Mouse (Mus musculus) adrenal gland, postnatal 25 days (tissue): Measurements from ENCODE around the gene Cox8a. TPM values are rescaled to one million over a fixed set of nuclear protein-coding genes. Genes with fewer than 3 reads are reported as not detected.

Source experiments
- DNase-seq: peaks from one replicate; pipeline ENCODE4 v3.0.0; 2021; ENCODE audit warnings: mixed read lengths
- total RNA-seq: library from RNA; stranded (reverse); gene quantifications from 2 replicates; pipeline ENCODE4 v1.2.3, GENCODE M21; 2021

Gene Cox8a
- total RNA-seq, 1 experiment from 2014 or later: 781 TPM

- no peak for DNase-seq
Observed at GRCm38 (mm10) chr19:7185059-7185458, 32.4 kb downstream of the Cox8a start.

DNA sequence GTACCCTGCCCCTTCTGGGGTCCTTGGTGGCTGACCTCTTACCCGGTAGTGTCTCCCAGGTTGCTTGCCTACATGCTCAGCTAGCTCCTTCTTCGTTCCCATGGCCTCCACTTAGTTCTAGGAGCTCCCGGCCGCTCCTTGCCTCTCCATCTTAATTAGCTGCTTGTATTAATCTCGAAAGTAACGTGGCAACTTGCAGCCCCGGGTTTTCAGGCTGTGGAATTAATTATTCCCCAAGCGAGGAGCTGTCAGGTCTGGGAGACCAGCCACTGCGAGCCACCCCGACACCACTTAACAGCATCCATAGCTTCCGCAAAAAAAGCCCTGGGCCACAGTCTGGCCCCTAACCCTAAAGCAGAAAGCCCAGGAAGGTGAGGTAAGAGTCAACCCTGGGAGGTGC, 34.0 kb downstream of the Cox8a start:
- no peak for DNase-seq

DNA sequence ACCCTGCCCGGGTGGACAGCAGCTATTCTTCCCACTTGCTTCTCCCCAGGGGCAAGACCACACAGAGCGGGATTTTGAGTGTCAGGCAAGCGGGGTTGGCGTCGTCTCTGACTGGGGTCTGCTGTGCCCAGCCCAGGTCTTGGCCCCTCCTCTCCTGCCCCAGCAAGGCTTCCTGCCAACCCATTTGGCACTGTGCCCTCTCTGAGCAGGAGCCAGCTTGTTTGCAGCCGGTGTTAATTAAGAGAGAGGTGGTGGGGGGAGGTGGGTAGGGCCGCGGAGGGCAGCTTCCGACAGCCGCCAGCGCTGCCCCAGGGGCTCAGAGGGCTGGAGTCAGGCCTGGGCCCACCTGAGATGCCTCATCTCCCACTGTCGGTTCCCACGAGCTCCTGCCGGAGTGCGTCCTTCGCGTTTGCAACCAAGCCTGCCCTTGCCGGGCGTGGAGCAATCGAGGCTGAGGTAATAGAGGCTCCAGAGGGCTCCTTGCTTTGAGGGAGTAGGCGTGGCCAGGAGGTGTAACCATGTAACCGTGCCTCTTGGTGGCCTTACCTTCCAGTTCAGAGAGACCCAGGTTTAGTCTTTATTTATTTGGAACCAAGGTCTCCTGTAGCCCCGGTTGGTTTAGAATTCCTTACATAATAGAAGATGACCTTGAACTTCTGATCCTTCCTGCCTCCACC, 35.0 kb downstream of the Cox8a start:
- DNase-seq: peak; percentile 67

- DNase-seq: no peak
Observed at GRCm38 (mm10) chr19:7181496-7181895, 35.9 kb downstream of the Cox8a start.

DNA sequence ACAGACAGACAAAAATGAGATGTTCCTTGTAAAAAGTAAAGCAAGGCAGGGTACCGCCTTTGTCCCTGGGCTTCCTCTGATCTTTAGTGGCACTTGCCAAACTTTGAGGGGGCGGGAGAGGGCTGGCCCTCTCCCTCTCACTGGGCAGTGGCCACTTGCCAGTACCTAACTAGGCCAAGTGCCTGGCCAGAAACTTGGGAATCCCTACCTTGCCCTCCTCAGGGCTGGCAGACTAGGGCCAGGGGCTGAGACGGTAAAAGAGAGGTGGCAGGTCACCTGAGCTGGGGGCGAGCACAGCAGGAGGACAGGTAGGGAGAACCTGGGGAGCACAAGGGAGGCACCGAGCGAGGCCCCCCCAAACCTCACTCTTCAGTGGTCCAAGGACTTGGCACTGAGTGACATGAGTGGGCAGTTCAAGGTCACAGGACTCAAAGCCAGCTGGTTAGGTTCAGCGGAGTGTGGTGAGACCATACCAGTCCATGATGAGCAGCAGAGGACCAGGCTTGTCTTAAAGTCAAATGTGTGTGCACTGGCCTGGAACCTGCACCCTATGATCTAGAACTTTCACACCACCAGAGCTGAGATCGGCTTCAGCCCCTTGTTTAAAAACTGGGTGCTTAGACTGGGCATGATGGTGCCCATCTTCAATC, 36.5 kb downstream of the Cox8a start:
- DNase-seq: peak; percentile 48

DNA sequence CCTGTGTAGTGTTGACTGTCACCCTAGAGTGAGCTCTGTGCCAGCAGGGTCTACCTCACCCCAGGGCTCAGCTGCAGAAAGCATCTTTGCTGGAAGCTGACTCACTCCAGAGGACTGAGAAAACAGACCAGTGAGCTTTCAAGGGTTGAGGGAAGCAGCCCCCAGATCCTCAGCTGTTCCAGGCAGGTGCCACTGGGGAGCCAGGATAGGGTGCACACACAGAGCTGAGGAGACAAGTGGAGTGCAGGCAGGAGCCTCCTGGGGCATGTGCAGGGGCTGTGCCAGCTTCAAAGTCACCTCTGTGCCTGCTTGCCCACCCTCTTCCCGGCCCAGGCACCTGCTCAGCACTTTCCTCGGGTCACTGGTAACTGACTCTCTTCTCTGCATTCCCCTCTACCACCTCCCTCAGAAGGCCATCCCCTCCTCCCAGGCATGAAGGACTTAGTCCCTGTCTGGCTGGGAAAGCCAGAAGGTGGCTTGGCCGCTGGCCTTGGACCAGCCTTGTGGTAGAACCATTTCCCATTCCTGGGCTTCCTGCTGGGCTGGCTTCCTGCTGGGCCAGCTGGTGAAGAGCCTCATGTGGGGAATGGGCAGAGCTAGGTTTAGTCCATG, 38.5 kb downstream of the Cox8a start:
- no peak for DNase-seq

- DNase-seq: no peak
Observed at GRCm38 (mm10) chr19:7177804-7178511, 39.5 kb downstream of the Cox8a start.

- DNase-seq: no peak
Observed at GRCm38 (mm10) chr19:7176041-7176696, 41.2 kb downstream of the Cox8a start.

DNA sequence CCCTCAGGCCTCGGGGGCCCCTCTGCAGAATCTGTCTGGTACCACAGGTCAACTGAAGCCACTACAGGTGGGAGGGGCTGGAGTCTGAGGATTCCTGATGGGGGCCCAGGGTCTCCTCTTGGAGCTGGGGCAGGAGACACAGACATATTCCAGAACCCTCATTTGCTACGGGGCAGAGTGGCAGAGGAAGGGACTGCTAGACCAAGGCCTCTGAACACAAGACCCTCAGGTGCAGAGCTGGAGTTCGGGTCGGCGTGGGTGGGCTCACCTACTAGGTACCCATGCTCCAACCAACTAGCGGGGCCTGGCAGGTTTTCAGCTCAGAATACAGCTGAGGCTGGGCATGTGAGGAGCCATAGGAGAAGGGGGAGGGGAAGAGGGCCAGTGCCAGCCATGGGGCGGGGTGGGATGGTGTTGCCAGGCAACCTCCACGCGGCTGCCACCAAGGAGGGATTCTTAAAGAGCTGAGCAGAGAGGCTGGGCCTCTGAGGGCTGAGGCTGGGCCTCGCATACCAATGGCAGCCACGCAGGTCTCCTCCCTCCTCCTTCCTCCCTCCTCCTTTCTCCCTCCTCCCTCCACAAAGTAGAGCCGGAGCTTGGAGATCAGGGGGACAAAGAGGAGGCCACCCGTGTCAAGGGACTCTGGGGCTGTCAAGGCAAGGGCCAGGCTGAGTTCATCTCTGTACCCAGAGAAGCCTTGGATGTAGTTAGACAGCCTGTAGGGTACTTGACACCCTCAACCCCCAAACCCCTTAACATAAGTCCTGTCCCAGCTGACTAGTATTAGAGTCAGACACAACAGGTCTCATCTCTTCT, 45.2 kb downstream of the Cox8a start:
- DNase-seq: no peak

DNA sequence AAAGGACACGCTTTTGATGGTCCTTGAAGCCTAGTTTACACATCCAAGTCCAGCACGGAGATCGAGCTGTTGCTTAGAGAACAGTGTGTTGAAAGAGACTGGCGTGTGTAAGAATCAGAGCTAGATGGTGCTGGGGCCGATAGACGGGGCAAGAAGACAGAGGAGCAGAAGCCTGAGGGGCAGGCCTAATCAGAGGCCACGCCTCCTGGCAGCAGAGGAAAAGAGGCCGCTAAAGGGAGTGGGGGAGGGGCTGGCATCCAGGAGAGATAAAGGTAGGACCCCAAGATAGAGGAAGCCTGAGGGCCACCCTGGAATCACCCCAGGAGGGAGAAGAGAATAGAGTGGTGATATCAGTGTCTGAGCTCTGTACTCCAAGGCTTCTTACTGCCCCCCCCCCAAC, 46.0 kb downstream of the Cox8a start:
- DNase-seq: no peak

- DNase-seq: peak; percentile 40
Observed at GRCm38 (mm10) chr19:7170916-7171315, 46.5 kb downstream of the Cox8a start.

- no peak for DNase-seq
Observed at GRCm38 (mm10) chr19:7168423-7168822, 49.0 kb downstream of the Cox8a start.

GRCm38 (mm10) chr19:7166767-7167166, 50.6 kb downstream of the Cox8a start:
- DNase-seq: no peak

- no peak for DNase-seq
Observed at GRCm38 (mm10) chr19:7166200-7166711, 51.2 kb downstream of the Cox8a start.

DNA sequence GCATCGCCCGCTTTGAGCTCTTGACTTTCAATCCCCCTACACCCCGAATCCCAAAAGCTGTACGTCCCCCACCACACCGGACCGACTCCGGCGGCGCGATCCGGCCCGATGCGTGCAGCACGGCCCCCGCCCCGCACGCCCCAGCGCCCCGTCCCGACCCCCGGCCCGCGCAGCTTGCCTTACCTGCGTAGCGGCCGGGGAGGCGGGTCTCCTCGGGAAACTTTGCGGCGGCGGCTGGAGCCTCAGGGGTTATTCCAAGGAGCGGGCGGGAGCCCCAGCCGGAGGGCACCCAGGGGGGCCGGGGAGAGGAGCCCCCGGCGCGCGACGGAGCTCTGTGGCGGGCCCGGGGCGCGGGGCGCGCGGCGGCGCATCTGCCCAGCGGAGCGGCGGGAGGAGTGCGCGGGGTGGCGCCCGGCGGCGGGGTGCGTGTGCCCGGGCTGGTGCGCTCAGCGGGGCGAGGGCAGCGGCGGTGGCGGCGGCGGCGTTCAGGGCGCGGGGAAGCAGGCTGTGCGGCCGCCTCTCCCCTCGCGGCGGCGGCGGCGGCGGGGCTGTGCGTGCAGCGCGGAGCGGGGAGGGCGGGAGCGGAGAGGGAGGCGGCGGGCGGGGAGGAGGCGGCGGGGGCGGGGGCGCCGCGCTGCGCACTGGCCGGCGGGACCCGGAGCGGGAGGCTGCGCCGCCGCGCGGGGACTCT, 51.8 kb downstream of the Cox8a start:
- DNase-seq: peak; percentile 52

Other genes with a start within 250 kb of the Cox8a start
- gene Ppp1r14b, start 242.6 kb downstream of the Cox8a start, total RNA-seq: 140 and 178 TPM in 2 replicates
- 49.1 and 59.8 TPM in 2 replicates for gene Plcb3, start 241.1 kb downstream of the Cox8a start, total RNA-seq
- gene Fkbp2, start 237.1 kb downstream of the Cox8a start, total RNA-seq: 102 and 139 TPM in 2 replicates
- gene Vegfb, start 230.0 kb downstream of the Cox8a start, total RNA-seq: 86.0 and 90.9 TPM in 2 replicates
- 46.9 and 50.3 TPM in 2 replicates for gene Dnajc4, start 225.0 kb downstream of the Cox8a start, total RNA-seq
- gene Nudt22, start 221.5 kb downstream of the Cox8a start, total RNA-seq: 35.9 and 50.6 TPM in 2 replicates
- gene Trpt1, start 221.5 kb downstream of the Cox8a start, total RNA-seq: 15.9 and 19.5 TPM in 2 replicates
- 4.2 and 4.4 TPM in 2 replicates for gene Fermt3, start 198.1 kb downstream of the Cox8a start, total RNA-seq
- 158 and 239 TPM in 2 replicates for gene Stip1, start 177.6 kb downstream of the Cox8a start, total RNA-seq
- 42.7 and 52.1 TPM in 2 replicates for gene Macrod1, start 160.8 kb downstream of the Cox8a start, total RNA-seq
- 1.6 and 2.0 TPM in 2 replicates for gene Flrt1, start 111.9 kb downstream of the Cox8a start, total RNA-seq
- gene Otub1, start 11.3 kb downstream of the Cox8a start, total RNA-seq: 102 and 132 TPM in 2 replicates
- gene Naa40, start 23.6 kb upstream of the Cox8a start, total RNA-seq: 33.1 and 34.2 TPM in 2 replicates
- 5.6 and 6.0 TPM in 2 replicates for gene Rcor2, start 49.7 kb upstream of the Cox8a start, total RNA-seq
- gene Mark2, start 124.2 kb upstream of the Cox8a start, total RNA-seq: 85.5 and 96.0 TPM in 2 replicates
- 20.9 and 21.1 TPM in 2 replicates for gene Spindoc, start 165.4 kb upstream of the Cox8a start, total RNA-seq
- gene 2700081O15Rik, start 200.0 kb upstream of the Cox8a start, total RNA-seq: 30.7 and 33.6 TPM in 2 replicates